Mouse (Mus musculus) heart, postnatal 0 days (tissue): ENCODE data around the gene Gpr18. TPM values are rescaled to one million over a fixed set of nuclear protein-coding genes. Genes with fewer than 3 reads are reported as not detected.

Source experiments
- ATAC-seq: fragments of 200-750 bp; cut with Nextera tagmentation; 2 replicates; pipeline ENCODE4 v1.8.0; 2017; ENCODE audit warnings: low read depth, moderate number of reproducible peaks, moderate library complexity; ENCODE audit not compliant: insufficient read depth
- DNase-seq: peaks from one replicate; pipeline ENCODE4 v3.0.0-alpha.2; 2016; ENCODE audit warnings: low spot score
- H3K27ac ChIP-seq: fragments of 300-500 bp; sonication (generic); 2 replicates; pipeline ENCODE4 v1.5.1; 2014; ENCODE audit warnings: low read depth, mild to moderate bottlenecking
- H3K27me3 ChIP-seq: fragments of 300-500 bp; sonication (generic); 2 replicates; pipeline ENCODE4 v1.6.1; 2014; ENCODE audit warnings: low read length, mixed read lengths; ENCODE audit not compliant: control insufficient read depth, insufficient read depth
- H3K36me3 ChIP-seq: fragments of 300-500 bp; sonication (generic); replicated peaks from 2 replicates; pipeline ENCODE4 v1.6.1; 2014; ENCODE audit warnings: low read length, mixed read lengths; ENCODE audit not compliant: control insufficient read depth, insufficient read depth
- H3K4me1 ChIP-seq: fragments of 300-500 bp; sonication (generic); 2 replicates; pipeline ENCODE4 v1.6.1; 2014; ENCODE audit warnings: antibody characterized with exemption; ENCODE audit not compliant: control insufficient read depth, insufficient read depth
- H3K4me2 ChIP-seq: fragments of 300-500 bp; sonication (generic); 2 replicates; pipeline ENCODE4 v1.6.1; 2014; ENCODE audit warnings: low read depth, mild to moderate bottlenecking, low read length, moderate library complexity
- H3K4me3 ChIP-seq: fragments of 300-500 bp; sonication (generic); 2 replicates; pipeline ENCODE4 v1.5.1; 2014; ENCODE audit warnings: low read depth, low read length
- H3K9ac ChIP-seq: fragments of 300-500 bp; sonication (generic); replicated peaks from 2 replicates; pipeline ENCODE4 v1.6.1; 2014; ENCODE audit warnings: low read depth, low read length, mixed read lengths
- H3K9me3 ChIP-seq: fragments of 300-500 bp; sonication (generic); replicated peaks from 2 replicates; pipeline ENCODE4 v1.6.1; 2016; ENCODE audit warnings: low read length; ENCODE audit not compliant: control insufficient read depth
- CTCF ChIP-seq: IDR thresholded peaks from 2 replicates; pipeline ENCODE4 v1.5.1; 2016; ENCODE audit warnings: antibody characterized with exemption, control low read depth, low read depth
- EP300 ChIP-seq: IDR thresholded peaks from 2 replicates; pipeline ENCODE4 v1.6.1; 2016; ENCODE audit warnings: antibody characterized with exemption, low read depth
- WGBS: fragments of 180-500 bp; shearing (Covaris S2); extraction: QIAGEN DNeasy Blood & Tissue Kit; methylation state at CpG from one replicate; pipeline ENCODE4 v1.1.7; 2014; 5-methylcytosine and 5-hydroxymethylcytosine counted together
- polyA plus RNA-seq: library from polyadenylated mRNA; unstranded; fragments of >200 nt; fragmentation: Nextera tagmentation; extraction: Ambion mirVana; gene quantifications from 2 replicates; pipeline ENCODE4 v1.2.1, GENCODE M21; 2015
- total RNA-seq: library from RNA; depleted of rRNA; stranded (reverse); fragments of >200 nt; gene quantifications from 2 replicates; pipeline ENCODE4 v1.2.3, GENCODE M21; 2014; ENCODE audit warnings: low replicate concordance

The Gpr18 gene
- total and polyA plus RNA-seq, 2 experiments from 2014 or later = 0.07 TPM; not detected in 1

GRCm38 (mm10) chr14:121961496-121962127 lies 46.0 kb upstream of the Gpr18 start:
- no peaks in the 10 kb centered on the region for H3K36me3 ChIP-seq
- no peak overlapping the region; the same call in 1 of the 2 replicates for H3K4me3 ChIP-seq
- ATAC-seq (peak; percentile 9; the same call in 1 of the 2 replicates), DNase-seq (no peak)
- WGBS = 38% methylated on average over 12 of the region's 12 CpGs
- H3K9me3 ChIP-seq = no peaks in the 10 kb centered on the region
- peaks cover 30% of the 10 kb centered on the region for H3K4me1 ChIP-seq
- TF ChIP-seq EP300 = no peak; the same call in 1 of the 2 replicates
- no peak for TF ChIP-seq CTCF
- peak overlapping the region; percentile 30 for H3K4me2 ChIP-seq
- H3K9ac ChIP-seq = no peak overlapping the region
- no peaks in the 10 kb centered on the region for H3K27me3 ChIP-seq
- peak overlapping the region; percentile 56 for H3K27ac ChIP-seq

GRCm38 (mm10) chr14:121960997-121961396 lies 45.4 kb upstream of the Gpr18 start:
- H3K27me3 ChIP-seq = no peaks in the 10 kb centered on the region
- peak overlapping the region; percentile 30 for H3K4me2 ChIP-seq
- DNase-seq (no peak), ATAC-seq (peak; percentile 57; the same call in 1 of the 2 replicates)
- H3K9ac ChIP-seq = no peak overlapping the region
- H3K4me1 ChIP-seq = peaks cover 30% of the 10 kb centered on the region
- peak overlapping the region; percentile 56 for H3K27ac ChIP-seq
- TF ChIP-seq EP300 (no peak), CTCF (no peak)
- H3K36me3 ChIP-seq = no peaks in the 10 kb centered on the region
- WGBS = 23% methylated on average over 6 of the region's 6 CpGs
- H3K9me3 ChIP-seq = no peaks in the 10 kb centered on the region
- no peak overlapping the region; the same call in 1 of the 2 replicates for H3K4me3 ChIP-seq

GRCm38 (mm10) chr14:121960531-121960930 lies 45.0 kb upstream of the Gpr18 start:
- Histone ChIP-seq H3K4me3 (no peak overlapping the region), H3K9me3 (no peaks in the 10 kb centered on the region), H3K27ac (no peak overlapping the region), H3K27me3 (no peaks in the 10 kb centered on the region), H3K4me2 (no peak overlapping the region), H3K4me1 (peaks cover 30% of the 10 kb centered on the region), H3K9ac (no peak overlapping the region), H3K36me3 (no peaks in the 10 kb centered on the region)
- no peak for DNase-seq
- ATAC-seq = no peak
- TF ChIP-seq EP300 (no peak), CTCF (no peak)
- WGBS = 63% methylated on average over 2 of the region's 2 CpGs

DNA sequence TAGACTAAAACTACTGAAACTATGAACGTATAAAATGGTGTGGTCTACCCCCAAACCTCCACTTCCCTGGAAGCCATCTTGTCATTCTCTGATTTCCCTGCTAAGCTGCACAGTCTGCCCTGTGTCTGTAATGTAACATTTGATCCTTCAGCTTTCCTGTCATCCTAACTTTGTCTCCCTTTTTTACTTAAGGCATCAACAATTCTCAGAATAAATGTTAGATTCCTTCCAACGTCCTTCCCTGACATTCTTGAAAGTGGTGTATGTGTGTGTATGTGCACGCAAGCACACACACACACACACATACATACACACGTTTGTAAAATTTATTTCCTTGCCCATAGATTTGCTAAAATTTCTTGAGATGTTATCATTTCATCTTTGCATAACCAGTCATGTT lies 44.5 kb upstream of the Gpr18 start:
- no peak for TF ChIP-seq CTCF
- TF ChIP-seq EP300 = no peak
- peaks cover 30% of the 10 kb centered on the region for H3K4me1 ChIP-seq
- no peak overlapping the region for H3K9ac ChIP-seq
- DNase-seq = no peak
- no peak for ATAC-seq
- WGBS = 86% methylated on average over 4 of the region's 4 CpGs
- no peaks in the 10 kb centered on the region for H3K36me3 ChIP-seq
- H3K4me2 ChIP-seq = no peak overlapping the region
- H3K4me3 ChIP-seq = no peak overlapping the region
- H3K9me3 ChIP-seq = no peaks in the 10 kb centered on the region
- H3K27me3 ChIP-seq = no peaks in the 10 kb centered on the region
- no peak overlapping the region for H3K27ac ChIP-seq

GRCm38 (mm10) chr14:121959538-121959980 lies 44.0 kb upstream of the Gpr18 start:
- 87% methylated on average over 3 of the region's 3 CpGs for WGBS
- peaks cover 30% of the 10 kb centered on the region for H3K4me1 ChIP-seq
- TF ChIP-seq EP300 (no peak), CTCF (no peak)
- DNase-seq (no peak), ATAC-seq (no peak)
- H3K9ac ChIP-seq = no peak overlapping the region
- H3K27me3 ChIP-seq = no peaks in the 10 kb centered on the region
- no peak overlapping the region for H3K4me2 ChIP-seq
- no peak overlapping the region for H3K27ac ChIP-seq
- no peak overlapping the region for H3K4me3 ChIP-seq
- no peaks in the 10 kb centered on the region for H3K36me3 ChIP-seq
- H3K9me3 ChIP-seq = no peaks in the 10 kb centered on the region
